In genomic region chr11:121652547-121653305, GRCm38 (mm10) we compare ENCODE assay signal across 9 mouse cellular contexts. TPM values are rescaled to one million over a fixed set of nuclear protein-coding genes. Genes with fewer than 3 reads are reported as not detected.
DNase-seq lines count a peak whose midpoint lies in the region; ATAC-seq and TF ChIP-seq lines count a peak whose summit lies in the region.
"Had no signal": no experiment of that assay in that cellular context is flagged by ENCODE, and none has a peak within 500 bp of the region (broad histone marks: within the 10 kb centered on the region; RNA-seq: fewer than 3 reads in every experiment).

No protein-coding gene starts in this region.

- no peak overlapping the region for H3K4me3 ChIP-seq in forebrain, postnatal 0 days (ENCODE audit: low read depth, low read length)
- H3K4me3 ChIP-seq in forebrain, embryonic 12.5 days (replicated peaks) = no peak overlapping the region
- H3K4me3 ChIP-seq: limb, embryonic 12.5 days had no signal

- H3K27me3 ChIP-seq in forebrain, postnatal 0 days (ENCODE audit: insufficient read depth, low read length) = no peaks in the 10 kb centered on the region
- no peaks in the 10 kb centered on the region for H3K27me3 ChIP-seq in forebrain, embryonic 12.5 days
- H3K27me3 ChIP-seq: limb, embryonic 12.5 days had no signal

- H3K9me3 ChIP-seq in forebrain, postnatal 0 days (ENCODE audit: low read length) = no peaks in the 10 kb centered on the region
- H3K9me3 ChIP-seq in forebrain, embryonic 12.5 days = no peaks in the 10 kb centered on the region
- H3K9me3 ChIP-seq: limb, embryonic 12.5 days had no signal

- H3K36me3 ChIP-seq in forebrain, postnatal 0 days (ENCODE audit: insufficient read depth) = peaks cover 8% of the 10 kb centered on the region; the same call in 1 of the 2 replicates
- no peaks in the 10 kb centered on the region; the same call in 1 of the 2 replicates for H3K36me3 ChIP-seq in forebrain, embryonic 12.5 days (replicated peaks)

- TF ChIP-seq CTCF in forebrain, postnatal 0 days (IDR thresholded peaks at IDR 0.05; ENCODE audit: low read depth) = peak; percentile 59

- peak; percentile 52 for DNase-seq in forebrain, postnatal 0 days
- DNase-seq in CD4-positive helper T cell, adult 2 months (ENCODE audit: low read depth, low spot score) = peak; percentile 71
- peak; percentile 88 for DNase-seq in brain, adult 2 months (ENCODE audit: low read depth, low spot score)
- DNase-seq in frontal cortex, postnatal 36 days (ENCODE audit: low spot score in 2 of 2) = peak; percentile 39 to 62
- peak; percentile 85 to 92 for DNase-seq in kidney, postnatal 25 days
- peak; percentile 62 to 84 for DNase-seq in spleen, postnatal 4 days (ENCODE audit: low spot score in 2 of 2)

- no peak for ATAC-seq in forebrain, postnatal 0 days
- ATAC-seq in forebrain, embryonic 12.5 days (ENCODE audit: low FRiP score) = no peak
- ATAC-seq in megakaryocyte-erythroid progenitor cell, adult 5-6 weeks (replicated peaks; ENCODE audit: low FRiP score, low TSS enrichment, poor library complexity, severe bottlenecking) = 0 out of 2 replicates have a peak, but pooled peaks have one; percentile 36

- no peak overlapping the region for H3K9ac ChIP-seq in forebrain, postnatal 0 days
- no peak overlapping the region for H3K9ac ChIP-seq in forebrain, embryonic 12.5 days
- H3K9ac ChIP-seq: limb, embryonic 12.5 days had no signal

- no peak overlapping the region for H3K4me2 ChIP-seq in forebrain, postnatal 0 days (ENCODE audit: low read depth)
- H3K4me2 ChIP-seq in forebrain, embryonic 12.5 days = no peak overlapping the region
- H3K4me2 ChIP-seq: limb, embryonic 12.5 days had no signal

- H3K4me1 ChIP-seq in forebrain, postnatal 0 days (ENCODE audit: insufficient read depth) = no peaks in the 10 kb centered on the region
- no peaks in the 10 kb centered on the region for H3K4me1 ChIP-seq in forebrain, embryonic 12.5 days
- H3K4me1 ChIP-seq: limb, embryonic 12.5 days had no signal

- H3K27ac ChIP-seq in forebrain, postnatal 0 days (ENCODE audit: low read depth, low read length) = no peak overlapping the region
- H3K27ac ChIP-seq in forebrain, embryonic 12.5 days = no peak overlapping the region
- H3K27ac ChIP-seq: limb, embryonic 12.5 days had no signal

- 56% methylated on average over 10 of the region's 10 CpGs for WGBS in forebrain, postnatal 0 days
- 59% methylated on average over 10 of the region's 10 CpGs for WGBS in forebrain, embryonic 12.5 days

RNA-seq across cellular contexts. Expression of gene B3gntl1, which starts 20.2 kb away (rescaled TPM):
- 9.3 and 11.0 TPM in 2 replicates for total RNA-seq in forebrain, postnatal 0 days (2014; rRNA removed)
- polyA plus RNA-seq in forebrain, postnatal 0 days (2015; fragmentation: Nextera tagmentation; extraction: Ambion mirVana) = 5.1 and 6.1 TPM in 2 replicates
- polyA plus RNA-seq in forebrain, embryonic 12.5 days (2016; fragmentation: Nextera tagmentation; extraction: Ambion mirVana) = 6.9 and 7.9 TPM in 2 replicates
- 7.4 and 11.1 TPM in 2 replicates for total RNA-seq in megakaryocyte-erythroid progenitor cell, adult 5-6 weeks (2014; fragmentation: Nextera tagmentation)
- 8.2 and 8.8 TPM in 2 replicates for total RNA-seq in megakaryocyte-erythroid progenitor cell, adult 5-6 weeks (2017)

RNA-seq across cellular contexts. Expression of gene Metrnl, which starts 48.6 kb away (rescaled TPM):
- 9.6 and 13.3 TPM in 2 replicates for total RNA-seq in forebrain, postnatal 0 days (2014; rRNA removed)
- polyA plus RNA-seq in forebrain, postnatal 0 days (2015; fragmentation: Nextera tagmentation; extraction: Ambion mirVana) = 8.2 and 9.3 TPM in 2 replicates
- 2.1 and 3.2 TPM in 2 replicates for polyA plus RNA-seq in forebrain, embryonic 12.5 days (2016; fragmentation: Nextera tagmentation; extraction: Ambion mirVana)
- not detected in 2 replicates for total RNA-seq in megakaryocyte-erythroid progenitor cell, adult 5-6 weeks (2014; fragmentation: Nextera tagmentation)
- 1.6 TPM in 1 of 2 replicates, not detected in the other for total RNA-seq in megakaryocyte-erythroid progenitor cell, adult 5-6 weeks (2017)
